Mouse (Mus musculus): Measurements from ENCODE around the gene Entr1.

DNA sequence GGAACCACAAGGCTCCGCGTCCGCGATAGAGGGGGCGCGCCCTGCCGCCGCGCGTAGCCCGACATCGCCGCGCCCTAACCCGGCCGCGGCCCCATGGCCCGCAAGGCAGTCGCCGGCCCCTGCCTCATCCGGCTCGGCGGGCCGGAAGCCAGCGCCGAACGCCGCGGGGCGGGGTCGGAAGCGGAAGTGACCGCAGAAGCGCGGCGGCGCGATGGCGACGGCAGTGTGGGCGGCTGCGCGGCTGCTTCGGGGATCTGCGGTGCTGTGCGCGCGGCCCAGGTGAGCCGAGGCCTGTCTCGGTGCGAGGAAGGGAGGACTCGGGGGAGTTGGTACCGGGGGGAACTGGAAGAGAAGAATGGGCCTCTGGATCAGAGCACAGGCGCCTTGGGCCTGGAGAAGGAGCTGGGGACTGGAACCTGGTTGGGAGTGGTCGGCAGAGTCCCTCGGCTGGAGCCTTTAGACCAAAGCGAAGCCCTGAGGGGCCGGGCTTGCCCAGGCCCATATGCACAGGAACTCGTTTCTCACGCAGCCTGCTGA is at the start of gene Entr1, which contains the start of gene Pmpca:
- TF ChIP-seq POLR2A (IDR thresholded peaks at IDR 0.05; ENCODE audit: borderline replicate concordance, extremely low read depth, low read depth, low read length): peak; percentile 76; the same call in 1 of the 2 replicates
- TF ChIP-seq CTCF (IDR thresholded peaks at IDR 0.05; ENCODE audit: insufficient read depth, low read length): no peak
